Comparison of ENCODE assay signal across 8 mouse cellular contexts in genomic region chr12:55463992-55464845, GRCm38 (mm10). TPM values are rescaled to one million over a fixed set of nuclear protein-coding genes. Genes with fewer than 3 reads are reported as not detected.
DNase-seq lines count a peak whose midpoint lies in the region; ATAC-seq lines count a peak whose summit lies in the region.

No protein-coding gene starts in this region.

- no peaks in the 10 kb centered on the region for H3K27me3 ChIP-seq in forebrain, embryonic 14.5 days (replicated peaks; ENCODE audit: control insufficient read depth, insufficient read depth, low read length)
- H3K27me3 ChIP-seq in midbrain, embryonic 13.5 days = 0 out of 2 replicates have a peak, but pooled peaks cover 4% of the 10 kb centered on the region

- peaks cover 26% of the 10 kb centered on the region for H3K4me1 ChIP-seq in forebrain, embryonic 14.5 days (ENCODE audit: control insufficient read depth, insufficient read depth, low read length)
- peaks cover 49% of the 10 kb centered on the region for H3K4me1 ChIP-seq in midbrain, embryonic 13.5 days (replicated peaks)

- peak overlapping the region; percentile 56 for H3K27ac ChIP-seq in forebrain, embryonic 14.5 days (ENCODE audit: low read depth, low read length)
- peak overlapping the region; percentile 61 for H3K27ac ChIP-seq in midbrain, embryonic 13.5 days

- H3K9ac ChIP-seq in forebrain, embryonic 14.5 days (ENCODE audit: low read length) = no peak overlapping the region
- no peak overlapping the region; the same call in 1 of the 2 replicates for H3K9ac ChIP-seq in midbrain, embryonic 13.5 days (replicated peaks)

- 17% methylated on average over 16 of the region's 16 CpGs for WGBS in forebrain, embryonic 14.5 days
- WGBS in midbrain, embryonic 13.5 days = 13% methylated on average over 16 of the region's 16 CpGs

- H3K4me2 ChIP-seq in forebrain, embryonic 14.5 days (ENCODE audit: low read length) = peak overlapping the region; percentile 24
- peak overlapping the region; percentile 34 for H3K4me2 ChIP-seq in midbrain, embryonic 13.5 days (replicated peaks)

- H3K4me3 ChIP-seq in forebrain, embryonic 14.5 days (ENCODE audit: low read depth, low read length) = no peak overlapping the region
- no peak overlapping the region for H3K4me3 ChIP-seq in midbrain, embryonic 13.5 days (replicated peaks)

- ATAC-seq in cerebellum, adult (ENCODE audit: insufficient number of reproducible peaks, low FRiP score, low TSS enrichment) = no peak
- peak; percentile 78 for ATAC-seq in forebrain, embryonic 14.5 days
- ATAC-seq in midbrain, embryonic 13.5 days = peak; percentile 81

- H3K9me3 ChIP-seq in forebrain, embryonic 14.5 days (replicated peaks; ENCODE audit: control insufficient read depth, low read length) = no peaks in the 10 kb centered on the region
- no peaks in the 10 kb centered on the region for H3K9me3 ChIP-seq in midbrain, embryonic 13.5 days

- no peaks in the 10 kb centered on the region for H3K36me3 ChIP-seq in forebrain, embryonic 14.5 days (ENCODE audit: control insufficient read depth, insufficient read depth, low read length)
- H3K36me3 ChIP-seq in midbrain, embryonic 13.5 days = no peaks in the 10 kb centered on the region

- peak; percentile 33 for DNase-seq in cerebellum, adult 11 months
- DNase-seq in cerebellum, adult 11-12 months = peak; percentile 63
- DNase-seq in forebrain, embryonic 14.5 days (ENCODE audit: low spot score) = peak; percentile 74
- peak; percentile 55 for DNase-seq in induced T-regulatory cell, adult 2 months (ENCODE audit: low read depth)
- peak; percentile 51 to 57 for DNase-seq in layer of hippocampus, postnatal 36 days
- DNase-seq in thymus, postnatal 14 days = peak; percentile 51

RNA-seq across cellular contexts. Expression of gene Nfkbia, which starts 28.2 kb away (rescaled TPM):
- polyA plus RNA-seq in forebrain, embryonic 14.5 days (2014; fragmentation: Nextera tagmentation; extraction: Ambion mirVana) = 40.0 and 49.7 TPM in 2 replicates
- total RNA-seq in layer of hippocampus, postnatal 36 days (2021) = 10 to 100 TPM; 36.5 to 44.3 TPM
- 48.8 and 52.9 TPM in 2 replicates for polyA plus RNA-seq in midbrain, embryonic 13.5 days (2015; fragmentation: Nextera tagmentation; extraction: Ambion mirVana)
